Mouse (Mus musculus) kidney, postnatal 0 days (tissue): ENCODE results near the gene Rnf130. TPM values are rescaled to one million over a fixed set of nuclear protein-coding genes. Genes with fewer than 3 reads are reported as not detected.

Experiments used
- ATAC-seq: fragments of 200-750 bp; cut with Nextera tagmentation; replicated peaks from 2 replicates; pipeline ENCODE4 v1.8.0; 2017; ENCODE audit warnings: low read depth, moderate number of reproducible peaks, moderate TSS enrichment, moderate library complexity; ENCODE audit not compliant: low FRiP score
- DNase-seq: peaks from one replicate; pipeline ENCODE4 v3.0.0-alpha.2; 2016; ENCODE audit warnings: low spot score
- H3K27ac ChIP-seq: fragments of 300-500 bp; sonication (generic); 2 replicates; pipeline ENCODE4 v1.5.1; 2014; ENCODE audit warnings: mild to moderate bottlenecking
- H3K27me3 ChIP-seq: fragments of 300-500 bp; sonication (generic); 2 replicates; pipeline ENCODE4 v1.6.1; 2014; ENCODE audit warnings: low read length, mixed read lengths; ENCODE audit not compliant: insufficient read depth
- H3K36me3 ChIP-seq: fragments of 300-500 bp; sonication (generic); 2 replicates; pipeline ENCODE4 v1.6.1; 2014; ENCODE audit warnings: low read length, mixed read lengths; ENCODE audit not compliant: insufficient read depth
- H3K4me1 ChIP-seq: fragments of 300-500 bp; sonication (generic); replicated peaks from 2 replicates; pipeline ENCODE4 v1.6.1; 2014; ENCODE audit warnings: antibody characterized with exemption, low read length, mixed read lengths; ENCODE audit not compliant: insufficient read depth
- H3K4me2 ChIP-seq: fragments of 300-500 bp; sonication (generic); 2 replicates; pipeline ENCODE4 v1.6.1; 2014; ENCODE audit warnings: mild to moderate bottlenecking, low read length, moderate library complexity, mixed read lengths
- H3K4me3 ChIP-seq: fragments of 300-500 bp; sonication (generic); replicated peaks from 2 replicates; pipeline ENCODE4 v1.5.1; 2014; ENCODE audit warnings: low read depth, low read length
- H3K9ac ChIP-seq: fragments of 300-500 bp; sonication (generic); 2 replicates; pipeline ENCODE4 v1.6.1; 2014; ENCODE audit warnings: low read depth, low read length
- H3K9me3 ChIP-seq: fragments of 300-500 bp; sonication (generic); replicated peaks from 2 replicates; pipeline ENCODE4 v1.6.1; 2016; ENCODE audit warnings: low read length, inconsistent platforms, mixed read lengths
- CTCF ChIP-seq: IDR thresholded peaks from 2 replicates; pipeline ENCODE4 v1.5.1; 2016; ENCODE audit warnings: antibody characterized with exemption, low read depth, mild to moderate bottlenecking, moderate library complexity
- WGBS: fragments of 180-500 bp; shearing (Covaris S2); extraction: QIAGEN DNeasy Blood & Tissue Kit; methylation state at CpG from one replicate; pipeline ENCODE4 v1.1.7; 2014; 5-methylcytosine and 5-hydroxymethylcytosine counted together
- polyA plus RNA-seq: library from polyadenylated mRNA; unstranded; fragments of >200 nt; fragmentation: Nextera tagmentation; extraction: Ambion mirVana; gene quantifications from 2 replicates; pipeline ENCODE4 v1.2.1, GENCODE M21; 2015

Gene Rnf130
- polyA plus RNA-seq, 1 experiment from 2014 or later, result 104 TPM

DNA sequence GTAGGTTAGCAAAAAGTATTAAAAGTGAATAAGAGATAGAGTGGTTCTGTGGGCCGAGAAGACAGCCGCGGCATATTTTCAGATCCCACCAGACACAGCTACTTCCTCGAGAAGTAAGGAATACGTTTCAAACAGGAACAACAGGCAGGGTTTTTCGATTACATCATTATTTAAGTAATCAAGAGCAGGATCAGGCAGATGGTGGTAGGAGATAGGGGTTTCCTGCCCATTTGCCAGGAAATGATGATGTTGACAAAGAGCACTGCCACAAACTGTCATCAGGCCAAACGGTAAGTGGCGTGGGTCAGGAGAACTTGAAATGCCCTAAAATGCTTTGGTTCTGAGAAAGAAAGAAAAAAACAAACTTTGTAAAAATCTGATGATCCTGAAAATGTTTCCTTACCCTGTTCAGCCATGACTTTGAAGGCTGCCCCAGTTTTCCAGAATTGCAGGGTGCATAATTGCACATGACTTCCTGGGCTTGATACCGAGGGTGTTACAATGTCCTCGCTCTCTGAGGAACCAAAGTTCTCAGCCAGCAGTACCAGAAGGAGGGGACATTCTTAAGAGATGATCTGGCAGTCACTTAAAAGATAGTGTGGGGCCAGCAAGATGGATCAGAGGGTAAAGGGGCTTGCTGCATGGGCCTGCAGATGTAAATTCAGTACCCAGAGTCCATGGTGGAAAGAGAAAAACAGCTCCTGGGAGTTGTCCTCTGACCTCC lies 109.2 kb downstream of the Rnf130 start:
- H3K27me3 ChIP-seq, result no peaks in the 10 kb centered on the region
- DNase-seq (peak; percentile 19), ATAC-seq (no peak)
- 70% methylated on average over 10 of the region's 10 CpGs for WGBS
- H3K4me3 ChIP-seq, result no peak overlapping the region
- H3K9me3 ChIP-seq, result no peaks in the 10 kb centered on the region
- 0 out of 2 replicates have a peak overlapping the region, but pooled peaks have one; percentile 25 for H3K27ac ChIP-seq
- 0 out of 2 replicates have a peak overlapping the region, but pooled peaks have one; percentile 13 for H3K9ac ChIP-seq
- 0 out of 2 replicates have a peak, but pooled peaks cover 6% of the 10 kb centered on the region for H3K4me1 ChIP-seq
- no peak overlapping the region for H3K4me2 ChIP-seq
- TF ChIP-seq CTCF, result no peak
- peaks cover 28% of the 10 kb centered on the region for H3K36me3 ChIP-seq

DNA sequence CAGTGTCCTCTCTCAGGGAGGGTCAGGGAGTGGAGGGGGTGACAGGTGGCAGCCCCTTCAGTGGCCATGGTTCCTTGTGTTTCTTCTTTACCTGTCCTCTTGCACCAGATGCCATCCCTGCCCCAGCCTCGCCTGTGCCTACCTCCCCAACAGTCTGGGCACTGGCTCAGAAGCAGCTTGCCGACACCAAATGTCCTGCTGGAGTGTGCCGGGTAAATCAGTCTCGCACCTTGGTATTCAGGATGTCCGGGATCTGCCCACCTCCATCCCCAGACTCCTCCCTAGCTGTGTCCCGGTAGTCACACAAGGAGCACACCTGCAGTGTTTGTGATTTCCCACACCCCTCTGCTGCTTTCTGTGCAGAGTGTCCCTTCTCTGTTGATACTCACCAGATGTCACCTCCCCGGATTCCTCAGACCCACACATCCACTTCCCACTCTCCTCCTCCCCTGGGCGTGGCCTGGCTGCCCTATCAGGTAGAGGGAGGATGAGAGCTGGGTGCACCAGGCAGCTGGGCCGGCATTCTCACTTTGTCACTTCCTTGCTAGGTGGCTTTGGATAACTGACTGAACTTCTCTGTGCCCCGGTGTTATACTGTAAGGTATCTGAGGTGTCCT lies 113.2 kb downstream of the Rnf130 start:
- H3K4me1 ChIP-seq, result no peaks in the 10 kb centered on the region
- peaks cover 55% of the 10 kb centered on the region for H3K36me3 ChIP-seq
- 66% methylated on average over 10 of the region's 10 CpGs for WGBS
- H3K9ac ChIP-seq, result no peak overlapping the region
- no peaks in the 10 kb centered on the region for H3K9me3 ChIP-seq
- TF ChIP-seq CTCF, result no peak
- no peak overlapping the region for H3K4me2 ChIP-seq
- ATAC-seq (no peak), DNase-seq (no peak)
- H3K27ac ChIP-seq, result no peak overlapping the region
- no peaks in the 10 kb centered on the region for H3K27me3 ChIP-seq
- no peak overlapping the region for H3K4me3 ChIP-seq

DNA sequence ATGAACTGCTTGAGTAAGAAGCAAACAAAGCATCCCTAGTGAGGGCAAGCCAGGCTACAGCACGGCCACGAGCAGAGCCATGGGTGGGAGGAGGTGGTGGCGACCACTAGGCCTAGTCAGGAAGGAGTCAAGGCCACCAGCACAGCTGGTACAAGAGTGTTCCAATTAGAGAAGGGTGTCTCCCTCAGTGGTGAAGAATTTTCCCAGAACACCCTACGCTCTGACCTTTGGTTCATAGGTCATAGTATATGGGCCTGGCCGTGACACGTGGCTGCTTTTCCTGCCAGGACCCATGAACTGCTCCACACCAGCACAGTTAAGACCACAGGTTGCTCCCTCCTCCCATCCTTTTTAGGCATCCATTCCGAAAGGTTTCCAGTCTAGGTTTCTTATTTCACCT lies 114.4 kb downstream of the Rnf130 start:
- H3K4me3 ChIP-seq, result no peak overlapping the region
- no peak overlapping the region for H3K9ac ChIP-seq
- no peak for TF ChIP-seq CTCF
- peaks cover 59% of the 10 kb centered on the region for H3K36me3 ChIP-seq
- ATAC-seq (peak; percentile 69), DNase-seq (no peak)
- H3K9me3 ChIP-seq, result no peaks in the 10 kb centered on the region
- no peak overlapping the region for H3K4me2 ChIP-seq
- no peak overlapping the region for H3K27ac ChIP-seq
- no peaks in the 10 kb centered on the region for H3K4me1 ChIP-seq
- WGBS, result 68% methylated on average over 7 of the region's 7 CpGs
- H3K27me3 ChIP-seq, result no peaks in the 10 kb centered on the region

DNA sequence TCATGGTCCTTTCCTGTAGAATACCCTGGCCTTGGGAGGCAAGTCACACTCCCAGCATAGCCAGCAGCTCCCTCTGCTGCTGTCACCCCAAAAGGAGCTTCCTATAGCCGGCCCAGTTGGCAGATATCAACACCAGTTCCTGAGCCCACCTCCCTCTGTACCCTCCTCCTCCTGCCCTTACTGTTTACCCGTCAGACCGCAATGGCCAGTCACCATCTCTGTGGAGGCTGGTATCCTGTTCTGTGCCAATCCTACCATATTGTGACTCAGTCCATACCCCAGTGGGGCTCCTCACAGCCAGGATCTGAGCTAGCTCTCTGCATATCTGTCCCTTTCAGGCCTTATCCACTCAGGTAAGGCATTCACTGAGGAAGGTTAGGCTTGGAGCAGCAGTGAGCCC lies 120.4 kb downstream of the Rnf130 start:
- no peak for ATAC-seq
- no peaks in the 10 kb centered on the region for H3K4me1 ChIP-seq
- no peak overlapping the region for H3K27ac ChIP-seq
- no peak for DNase-seq
- H3K9me3 ChIP-seq, result no peaks in the 10 kb centered on the region
- peaks cover 64% of the 10 kb centered on the region for H3K36me3 ChIP-seq
- H3K4me2 ChIP-seq, result no peak overlapping the region
- TF ChIP-seq CTCF, result no peak
- WGBS, result 86% methylated on average over 3 of the region's 3 CpGs
- no peak overlapping the region for H3K4me3 ChIP-seq
- no peak overlapping the region for H3K9ac ChIP-seq
- H3K27me3 ChIP-seq, result no peaks in the 10 kb centered on the region

DNA sequence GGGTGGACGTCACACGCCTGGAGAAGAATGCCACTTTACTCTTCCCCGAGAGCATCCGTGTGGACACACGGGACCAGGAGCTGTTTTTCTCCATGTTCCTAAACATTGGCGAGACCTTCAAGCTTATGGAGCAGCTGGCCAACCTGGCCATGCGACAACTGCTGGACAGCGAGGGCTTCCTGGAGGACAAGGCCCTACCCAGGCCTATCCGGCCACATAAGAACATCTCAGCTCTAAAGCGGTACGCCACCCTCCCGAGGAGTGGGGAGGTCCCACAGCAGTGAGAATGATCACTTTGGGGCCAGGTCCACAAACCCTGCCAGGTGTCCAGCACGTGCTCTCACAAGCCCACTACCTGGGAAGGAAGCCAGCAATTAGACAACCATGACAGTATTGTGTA lies 121.0 kb downstream of the Rnf130 start:
- 94% methylated on average over 13 of the region's 13 CpGs for WGBS
- no peak overlapping the region for H3K27ac ChIP-seq
- H3K9me3 ChIP-seq, result no peaks in the 10 kb centered on the region
- no peak for TF ChIP-seq CTCF
- H3K4me3 ChIP-seq, result no peak overlapping the region
- peaks cover 59% of the 10 kb centered on the region for H3K36me3 ChIP-seq
- no peak for ATAC-seq
- DNase-seq, result no peak
- H3K4me1 ChIP-seq, result no peaks in the 10 kb centered on the region
- no peak overlapping the region for H3K9ac ChIP-seq
- no peaks in the 10 kb centered on the region for H3K27me3 ChIP-seq
- no peak overlapping the region for H3K4me2 ChIP-seq

DNA sequence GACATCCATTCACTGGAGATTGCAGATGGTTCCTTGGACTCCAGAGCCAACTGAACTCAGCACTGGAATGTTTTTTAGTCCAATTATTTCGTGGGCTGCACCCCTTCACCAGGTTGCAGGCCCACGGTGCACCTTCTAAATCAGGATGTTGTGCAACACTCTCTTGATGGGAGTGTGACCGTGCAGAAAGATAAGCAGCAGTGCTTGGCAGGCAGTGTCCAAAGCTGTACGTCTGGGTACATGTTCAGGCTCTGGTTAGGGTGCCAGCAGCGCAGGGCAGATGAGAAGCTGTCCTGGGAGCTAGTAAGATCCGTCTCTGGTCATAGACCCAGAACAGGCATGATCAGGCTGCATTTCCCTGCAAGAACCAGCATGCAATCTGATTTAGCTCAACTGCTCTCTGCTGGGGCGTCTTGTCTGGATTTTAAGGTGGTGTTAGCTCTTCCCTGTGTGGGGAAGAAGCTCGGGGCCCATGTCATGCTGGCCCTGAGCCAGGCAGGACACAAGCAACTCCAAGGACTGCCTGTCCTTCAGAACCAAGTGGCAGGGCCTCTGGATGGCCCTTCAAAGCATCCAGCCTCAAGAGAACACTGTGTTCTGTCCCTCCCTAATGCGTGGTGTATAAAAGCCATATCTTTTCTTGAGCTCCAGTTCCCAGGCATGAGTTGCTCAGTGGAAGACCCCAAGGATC lies 122.3 kb downstream of the Rnf130 start:
- TF ChIP-seq CTCF, result no peak
- Histone ChIP-seq H3K9me3 (no peaks in the 10 kb centered on the region), H3K9ac (no peak overlapping the region), H3K4me2 (no peak overlapping the region), H3K36me3 (peaks cover 66% of the 10 kb centered on the region), H3K4me3 (no peak overlapping the region), H3K27me3 (no peaks in the 10 kb centered on the region), H3K27ac (no peak overlapping the region), H3K4me1 (no peaks in the 10 kb centered on the region)
- WGBS, result 82% methylated on average over 9 of the region's 9 CpGs
- DNase-seq (no peak), ATAC-seq (no peak)
